Mouse (Mus musculus): ENCODE data around the gene Map6. TPM values are rescaled to one million over a fixed set of nuclear protein-coding genes. Genes with fewer than 3 reads are reported as not detected.
A peak's percentile ranks its signal among the peaks of the same experiment; 100 is the strongest.

Map6 gene
- polyA plus RNA-seq, 1 experiment from 2014 or later, result 2.8 TPM

DNA sequence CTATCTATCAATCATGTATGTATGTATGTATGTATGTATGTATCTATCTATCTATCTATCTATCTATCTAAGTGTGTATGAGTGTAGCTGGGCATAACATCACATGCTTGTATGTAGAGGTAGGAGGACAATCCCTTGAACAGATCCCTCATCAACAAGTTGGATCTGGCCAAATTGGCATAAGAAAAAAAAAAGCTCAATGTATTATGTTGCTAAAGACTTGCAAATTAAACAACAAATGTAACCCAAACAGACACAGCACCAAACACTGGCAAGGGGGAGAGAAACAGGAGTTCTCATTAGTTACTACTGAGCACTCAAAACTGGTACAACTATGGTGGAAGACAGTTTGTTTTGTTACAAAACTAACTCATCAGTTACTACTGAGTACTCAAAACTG is 2.6 kb upstream of the Map6 start:
- H3K9ac ChIP-seq, result no peak overlapping the region
- no peaks in the 10 kb centered on the region for H3K9me3 ChIP-seq (replicated peaks)
- peaks cover 27% of the 10 kb centered on the region for H3K4me1 ChIP-seq (replicated peaks)
- no peaks in the 10 kb centered on the region for H3K36me3 ChIP-seq
- H3K27ac ChIP-seq, result no peak overlapping the region
- no peak overlapping the region for H3K4me2 ChIP-seq
- ATAC-seq (replicated peaks; ENCODE audit: insufficient number of reproducible peaks, insufficient read depth, low FRiP score, low read depth), result no peak
- H3K4me3 ChIP-seq, result no peak overlapping the region
- H3K27me3 ChIP-seq, result peaks cover 51% of the 10 kb centered on the region

- under 1% methylated on average over 52 of the region's 59 CpGs for WGBS
- ATAC-seq (replicated peaks; ENCODE audit: insufficient number of reproducible peaks, insufficient read depth, low FRiP score, low read depth), result peak; percentile 68; the same call in 1 of the 2 replicates
- Histone ChIP-seq H3K27me3 (peaks cover 65% of the 10 kb centered on the region), H3K4me2 (peak overlapping the region; percentile 96), H3K9me3 (replicated peaks) (no peaks in the 10 kb centered on the region), H3K4me3 (peak overlapping the region; percentile 59), H3K9ac (peak overlapping the region; percentile 52), H3K4me1 (replicated peaks) (peaks cover 42% of the 10 kb centered on the region), H3K36me3 (no peaks in the 10 kb centered on the region), H3K27ac (no peak overlapping the region)
Observed at GRCm38 (mm10) chr7:99267897-99268505, 754 bp downstream of the Map6 start.

GRCm38 (mm10) chr7:99268506-99268900 is 1.3 kb downstream of the Map6 start:
- no peaks in the 10 kb centered on the region for H3K9me3 ChIP-seq (replicated peaks)
- WGBS, result 0% methylated on average over 29 of the region's 29 CpGs
- peaks cover 67% of the 10 kb centered on the region for H3K27me3 ChIP-seq
- H3K4me3 ChIP-seq, result peak overlapping the region; percentile 59
- H3K4me1 ChIP-seq (replicated peaks), result peaks cover 42% of the 10 kb centered on the region
- H3K9ac ChIP-seq, result peak overlapping the region; percentile 52
- no peaks in the 10 kb centered on the region for H3K36me3 ChIP-seq
- peak overlapping the region; percentile 96 for H3K4me2 ChIP-seq
- H3K27ac ChIP-seq, result no peak overlapping the region
- no peak for ATAC-seq (replicated peaks; ENCODE audit: insufficient number of reproducible peaks, insufficient read depth, low FRiP score, low read depth)

DNA sequence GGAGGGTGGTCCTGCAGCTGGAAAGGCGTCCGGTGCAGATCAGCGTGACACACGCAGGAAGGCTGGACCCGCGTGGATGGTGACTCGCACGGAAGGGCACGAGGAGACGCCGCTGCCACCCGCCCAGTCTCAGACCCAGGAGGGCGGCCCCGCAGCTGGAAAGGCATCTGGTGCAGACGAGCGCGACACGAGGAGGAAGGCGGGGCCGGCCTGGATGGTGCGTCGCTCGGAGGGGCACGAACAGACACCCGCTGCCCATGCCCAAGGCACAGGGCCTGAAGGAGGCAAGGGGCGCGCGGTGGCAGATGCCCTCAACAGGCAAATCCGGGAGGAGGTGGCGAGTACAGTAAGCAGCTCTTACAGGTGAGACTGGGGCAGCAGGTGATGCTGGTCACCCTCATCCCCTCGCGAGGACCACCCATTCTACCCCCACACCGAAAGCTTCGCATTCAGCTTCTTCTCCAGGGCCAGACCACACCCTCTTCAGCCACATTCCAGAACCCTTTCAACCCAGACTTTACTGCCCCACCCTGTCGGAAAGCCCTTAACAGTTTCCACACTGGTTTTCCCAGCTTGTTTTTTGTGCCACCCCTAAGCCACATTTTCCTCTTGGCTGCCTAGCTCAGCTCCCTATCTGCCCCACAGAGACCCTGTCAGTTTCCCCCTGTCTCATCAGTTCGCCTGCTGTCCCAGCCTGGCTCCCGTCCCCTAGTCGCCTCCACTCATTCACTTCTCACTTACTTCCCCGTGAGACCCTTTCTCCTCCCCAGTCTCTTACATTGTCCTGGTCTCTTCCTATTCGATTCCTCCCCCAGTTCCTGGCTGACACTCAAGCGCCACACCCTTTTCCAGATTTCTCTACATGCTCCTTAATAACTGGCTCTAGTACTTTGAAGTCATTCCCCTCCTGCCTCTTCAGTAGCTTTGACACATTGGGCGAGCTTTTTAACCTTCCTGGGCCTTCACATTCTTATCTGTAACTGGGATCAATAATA is 2.0 kb downstream of the Map6 start:
- no peak overlapping the region for H3K9ac ChIP-seq
- H3K36me3 ChIP-seq, result no peaks in the 10 kb centered on the region
- H3K4me1 ChIP-seq (replicated peaks), result peaks cover 42% of the 10 kb centered on the region
- H3K4me2 ChIP-seq, result peak overlapping the region; percentile 96
- WGBS, result 11% methylated on average over 42 of the region's 42 CpGs
- no peak overlapping the region for H3K27ac ChIP-seq
- H3K9me3 ChIP-seq (replicated peaks), result no peaks in the 10 kb centered on the region
- H3K27me3 ChIP-seq, result peaks cover 69% of the 10 kb centered on the region
- peak overlapping the region; percentile 59 for H3K4me3 ChIP-seq
- ATAC-seq (replicated peaks; ENCODE audit: insufficient number of reproducible peaks, insufficient read depth, low FRiP score, low read depth), result no peak

- Histone ChIP-seq H3K4me2 (no peak overlapping the region; the same call in 1 of the 2 replicates), H3K27ac (peak overlapping the region; percentile 6; the same call in 1 of the 2 replicates), H3K9me3 (replicated peaks) (no peaks in the 10 kb centered on the region), H3K4me3 (no peak overlapping the region), H3K27me3 (peaks cover 50% of the 10 kb centered on the region), H3K9ac (no peak overlapping the region), H3K4me1 (replicated peaks) (peaks cover 42% of the 10 kb centered on the region), H3K36me3 (no peaks in the 10 kb centered on the region)
- ATAC-seq (replicated peaks; ENCODE audit: insufficient number of reproducible peaks, insufficient read depth, low FRiP score, low read depth), result peak; percentile 62
- WGBS, result 36% methylated on average over 9 of the region's 9 CpGs
Observed at GRCm38 (mm10) chr7:99271630-99272029, 4.4 kb downstream of the Map6 start.

- Histone ChIP-seq H3K9me3 (replicated peaks) (no peaks in the 10 kb centered on the region), H3K4me2 (no peak overlapping the region), H3K4me1 (replicated peaks) (peaks cover 15% of the 10 kb centered on the region), H3K27me3 (peaks cover 15% of the 10 kb centered on the region; the same call in 1 of the 2 replicates), H3K27ac (no peak overlapping the region), H3K9ac (no peak overlapping the region), H3K36me3 (no peaks in the 10 kb centered on the region), H3K4me3 (no peak overlapping the region)
- ATAC-seq (replicated peaks; ENCODE audit: insufficient number of reproducible peaks, insufficient read depth, low FRiP score, low read depth), result no peak
- 70% methylated on average over 6 of the region's 6 CpGs for WGBS
Observed at GRCm38 (mm10) chr7:99275131-99275530, 7.9 kb downstream of the Map6 start.

GRCm38 (mm10) chr7:99276679-99277078 is 9.4 kb downstream of the Map6 start:
- H3K4me1 ChIP-seq (replicated peaks), result peaks cover 2% of the 10 kb centered on the region
- H3K4me3 ChIP-seq, result no peak overlapping the region
- WGBS, result 32% methylated on average over 1 of the region's 1 CpGs
- no peaks in the 10 kb centered on the region for H3K9me3 ChIP-seq (replicated peaks)
- no peaks in the 10 kb centered on the region for H3K36me3 ChIP-seq
- no peak overlapping the region for H3K4me2 ChIP-seq
- peaks cover 8% of the 10 kb centered on the region; the same call in 1 of the 2 replicates for H3K27me3 ChIP-seq
- no peak for ATAC-seq (replicated peaks; ENCODE audit: insufficient number of reproducible peaks, insufficient read depth, low FRiP score, low read depth)
- no peak overlapping the region for H3K9ac ChIP-seq
- no peak overlapping the region for H3K27ac ChIP-seq

- Histone ChIP-seq H3K9ac (no peak overlapping the region), H3K27me3 (peaks cover 4% of the 10 kb centered on the region; the same call in 1 of the 2 replicates), H3K4me2 (no peak overlapping the region), H3K4me3 (no peak overlapping the region), H3K27ac (no peak overlapping the region), H3K4me1 (replicated peaks) (no peaks in the 10 kb centered on the region), H3K36me3 (no peaks in the 10 kb centered on the region), H3K9me3 (replicated peaks) (no peaks in the 10 kb centered on the region)
- 83% methylated on average over 8 of the region's 8 CpGs for WGBS
- ATAC-seq (replicated peaks; ENCODE audit: insufficient number of reproducible peaks, insufficient read depth, low FRiP score, low read depth), result no peak
Observed at GRCm38 (mm10) chr7:99278309-99278708, 11.1 kb downstream of the Map6 start.

GRCm38 (mm10) chr7:99279586-99279985 is 12.3 kb downstream of the Map6 start:
- H3K9ac ChIP-seq, result no peak overlapping the region
- no peaks in the 10 kb centered on the region for H3K4me1 ChIP-seq (replicated peaks)
- no peaks in the 10 kb centered on the region for H3K36me3 ChIP-seq
- no peak overlapping the region for H3K4me2 ChIP-seq
- H3K4me3 ChIP-seq, result no peak overlapping the region
- H3K27me3 ChIP-seq, result no peaks in the 10 kb centered on the region
- no peak overlapping the region for H3K27ac ChIP-seq
- 72% methylated on average over 8 of the region's 8 CpGs for WGBS
- no peaks in the 10 kb centered on the region for H3K9me3 ChIP-seq (replicated peaks)
- no peak for ATAC-seq (replicated peaks; ENCODE audit: insufficient number of reproducible peaks, insufficient read depth, low FRiP score, low read depth)

GRCm38 (mm10) chr7:99287287-99287686 is 20.0 kb downstream of the Map6 start:
- ATAC-seq (replicated peaks; ENCODE audit: insufficient number of reproducible peaks, insufficient read depth, low FRiP score, low read depth), result no peak
- WGBS, result 47% methylated on average over 3 of the region's 3 CpGs
- H3K27ac ChIP-seq, result no peak overlapping the region
- H3K27me3 ChIP-seq, result no peaks in the 10 kb centered on the region
- no peak overlapping the region for H3K9ac ChIP-seq
- no peak overlapping the region for H3K4me2 ChIP-seq
- H3K4me1 ChIP-seq (replicated peaks), result peaks cover 16% of the 10 kb centered on the region
- no peaks in the 10 kb centered on the region for H3K36me3 ChIP-seq
- H3K4me3 ChIP-seq, result no peak overlapping the region
- no peaks in the 10 kb centered on the region for H3K9me3 ChIP-seq (replicated peaks)

GRCm38 (mm10) chr7:99290008-99290407 is 22.8 kb downstream of the Map6 start:
- Histone ChIP-seq H3K9ac (no peak overlapping the region), H3K4me3 (no peak overlapping the region), H3K4me1 (replicated peaks) (peaks cover 19% of the 10 kb centered on the region), H3K27ac (0 out of 2 replicates have a peak overlapping the region, but pooled peaks have one; percentile 14), H3K4me2 (peak overlapping the region; percentile 45), H3K27me3 (no peaks in the 10 kb centered on the region), H3K36me3 (no peaks in the 10 kb centered on the region), H3K9me3 (replicated peaks) (no peaks in the 10 kb centered on the region)
- no peak for ATAC-seq (replicated peaks; ENCODE audit: insufficient number of reproducible peaks, insufficient read depth, low FRiP score, low read depth)
- WGBS, result 26% methylated on average over 8 of the region's 8 CpGs

Measured in heart, embryonic 15.5 days (tissue).